Mouse (Mus musculus): ENCODE data around the gene Ptar1. TPM values are rescaled to one million over a fixed set of nuclear protein-coding genes. Genes with fewer than 3 reads are reported as not detected.

Gene Ptar1
- polyA plus RNA-seq, 1 experiment from 2014 or later: 2.8 TPM

- WGBS: under 1% methylated on average over 14 of the region's 14 CpGs
- peak overlapping the region; percentile 80 for H3K9ac ChIP-seq (ENCODE audit: low read depth, low read length)
- TF ChIP-seq CTCF (IDR thresholded peaks at IDR 0.05; ENCODE audit: low read depth): no peak
- H3K4me2 ChIP-seq (replicated peaks; ENCODE audit: low read depth): peak overlapping the region; percentile 88
- 0 out of 2 replicates have a peak, but pooled peaks cover 4% of the 10 kb centered on the region for H3K4me1 ChIP-seq (replicated peaks; ENCODE audit: control insufficient read depth, insufficient read depth, low read length)
- peak overlapping the region; percentile 76 for H3K27ac ChIP-seq (ENCODE audit: low read depth, low read length)
- H3K4me3 ChIP-seq (ENCODE audit: low read depth, low read length): peak overlapping the region; percentile 79
- no peaks in the 10 kb centered on the region for H3K36me3 ChIP-seq (ENCODE audit: control insufficient read depth, insufficient read depth)
- no peak; the same call in 1 of the 2 replicates for ATAC-seq
- H3K27me3 ChIP-seq (replicated peaks; ENCODE audit: control insufficient read depth, insufficient read depth, low read length): no peaks in the 10 kb centered on the region
- H3K9me3 ChIP-seq (ENCODE audit: control insufficient read depth): no peaks in the 10 kb centered on the region
These were observed 300 bp upstream of the Ptar1 start for GRCm38 (mm10) chr19:23686962-23687295.

GRCm38 (mm10) chr19:23688421-23688946 is 1.3 kb downstream of the Ptar1 start:
- Histone ChIP-seq H3K36me3 (ENCODE audit: control insufficient read depth, insufficient read depth) (no peaks in the 10 kb centered on the region), H3K9me3 (ENCODE audit: control insufficient read depth) (no peaks in the 10 kb centered on the region), H3K4me1 (replicated peaks; ENCODE audit: control insufficient read depth, insufficient read depth, low read length) (0 out of 2 replicates have a peak, but pooled peaks cover 4% of the 10 kb centered on the region), H3K27ac (ENCODE audit: low read depth, low read length) (no peak overlapping the region), H3K9ac (ENCODE audit: low read depth, low read length) (no peak overlapping the region), H3K27me3 (replicated peaks; ENCODE audit: control insufficient read depth, insufficient read depth, low read length) (no peaks in the 10 kb centered on the region), H3K4me2 (replicated peaks; ENCODE audit: low read depth) (peak overlapping the region; percentile 88), H3K4me3 (ENCODE audit: low read depth, low read length) (peak overlapping the region; percentile 79)
- TF ChIP-seq CTCF (IDR thresholded peaks at IDR 0.05; ENCODE audit: low read depth): no peak
- ATAC-seq: no peak
- 39% methylated on average over 4 of the region's 4 CpGs for WGBS

- Histone ChIP-seq H3K9me3 (ENCODE audit: control insufficient read depth) (no peaks in the 10 kb centered on the region), H3K36me3 (ENCODE audit: control insufficient read depth, insufficient read depth) (peaks cover 27% of the 10 kb centered on the region), H3K27me3 (replicated peaks; ENCODE audit: control insufficient read depth, insufficient read depth, low read length) (no peaks in the 10 kb centered on the region), H3K27ac (ENCODE audit: low read depth, low read length) (no peak overlapping the region), H3K4me1 (replicated peaks; ENCODE audit: control insufficient read depth, insufficient read depth, low read length) (no peaks in the 10 kb centered on the region), H3K4me3 (ENCODE audit: low read depth, low read length) (no peak overlapping the region), H3K4me2 (replicated peaks; ENCODE audit: low read depth) (no peak overlapping the region), H3K9ac (ENCODE audit: low read depth, low read length) (no peak overlapping the region)
- 86% methylated on average over 4 of the region's 4 CpGs for WGBS
- no peak for TF ChIP-seq CTCF (IDR thresholded peaks at IDR 0.05; ENCODE audit: low read depth)
- no peak for ATAC-seq
These were observed 7.1 kb downstream of the Ptar1 start for GRCm38 (mm10) chr19:23694344-23694743.

- no peaks in the 10 kb centered on the region for H3K4me1 ChIP-seq (replicated peaks; ENCODE audit: control insufficient read depth, insufficient read depth, low read length)
- no peak overlapping the region for H3K4me2 ChIP-seq (replicated peaks; ENCODE audit: low read depth)
- no peak overlapping the region for H3K9ac ChIP-seq (ENCODE audit: low read depth, low read length)
- WGBS: 75% methylated on average over 8 of the region's 8 CpGs
- no peak for ATAC-seq
- H3K36me3 ChIP-seq (ENCODE audit: control insufficient read depth, insufficient read depth): peaks cover 27% of the 10 kb centered on the region
- no peaks in the 10 kb centered on the region for H3K9me3 ChIP-seq (ENCODE audit: control insufficient read depth)
- H3K4me3 ChIP-seq (ENCODE audit: low read depth, low read length): no peak overlapping the region
- no peak for TF ChIP-seq CTCF (IDR thresholded peaks at IDR 0.05; ENCODE audit: low read depth)
- no peak overlapping the region for H3K27ac ChIP-seq (ENCODE audit: low read depth, low read length)
- no peaks in the 10 kb centered on the region for H3K27me3 ChIP-seq (replicated peaks; ENCODE audit: control insufficient read depth, insufficient read depth, low read length)
These were observed 10.6 kb downstream of the Ptar1 start for GRCm38 (mm10) chr19:23697861-23698260.

GRCm38 (mm10) chr19:23698366-23698765 is 11.1 kb downstream of the Ptar1 start:
- no peaks in the 10 kb centered on the region for H3K4me1 ChIP-seq (replicated peaks; ENCODE audit: control insufficient read depth, insufficient read depth, low read length)
- WGBS: 67% methylated on average over 7 of the region's 7 CpGs
- H3K4me3 ChIP-seq (ENCODE audit: low read depth, low read length): no peak overlapping the region
- H3K36me3 ChIP-seq (ENCODE audit: control insufficient read depth, insufficient read depth): peaks cover 27% of the 10 kb centered on the region
- no peak overlapping the region for H3K27ac ChIP-seq (ENCODE audit: low read depth, low read length)
- no peak overlapping the region for H3K4me2 ChIP-seq (replicated peaks; ENCODE audit: low read depth)
- no peak overlapping the region for H3K9ac ChIP-seq (ENCODE audit: low read depth, low read length)
- H3K9me3 ChIP-seq (ENCODE audit: control insufficient read depth): no peaks in the 10 kb centered on the region
- no peak for TF ChIP-seq CTCF (IDR thresholded peaks at IDR 0.05; ENCODE audit: low read depth)
- no peak for ATAC-seq
- H3K27me3 ChIP-seq (replicated peaks; ENCODE audit: control insufficient read depth, insufficient read depth, low read length): no peaks in the 10 kb centered on the region

GRCm38 (mm10) chr19:23699131-23699530 is 11.9 kb downstream of the Ptar1 start:
- Histone ChIP-seq H3K27me3 (replicated peaks; ENCODE audit: control insufficient read depth, insufficient read depth, low read length) (no peaks in the 10 kb centered on the region), H3K4me3 (ENCODE audit: low read depth, low read length) (no peak overlapping the region), H3K36me3 (ENCODE audit: control insufficient read depth, insufficient read depth) (peaks cover 27% of the 10 kb centered on the region), H3K27ac (ENCODE audit: low read depth, low read length) (no peak overlapping the region), H3K9me3 (ENCODE audit: control insufficient read depth) (no peaks in the 10 kb centered on the region), H3K4me1 (replicated peaks; ENCODE audit: control insufficient read depth, insufficient read depth, low read length) (no peaks in the 10 kb centered on the region), H3K4me2 (replicated peaks; ENCODE audit: low read depth) (no peak overlapping the region), H3K9ac (ENCODE audit: low read depth, low read length) (no peak overlapping the region)
- ATAC-seq: no peak
- no peak for TF ChIP-seq CTCF (IDR thresholded peaks at IDR 0.05; ENCODE audit: low read depth)
- WGBS: 89% methylated on average over 4 of the region's 4 CpGs

GRCm38 (mm10) chr19:23702896-23703295 is 15.7 kb downstream of the Ptar1 start:
- H3K4me2 ChIP-seq (replicated peaks; ENCODE audit: low read depth): no peak overlapping the region
- no peak overlapping the region for H3K9ac ChIP-seq (ENCODE audit: low read depth, low read length)
- H3K4me1 ChIP-seq (replicated peaks; ENCODE audit: control insufficient read depth, insufficient read depth, low read length): no peaks in the 10 kb centered on the region
- no peak for TF ChIP-seq CTCF (IDR thresholded peaks at IDR 0.05; ENCODE audit: low read depth)
- ATAC-seq: no peak
- H3K9me3 ChIP-seq (ENCODE audit: control insufficient read depth): no peaks in the 10 kb centered on the region
- H3K36me3 ChIP-seq (ENCODE audit: control insufficient read depth, insufficient read depth): peaks cover 10% of the 10 kb centered on the region
- no peak overlapping the region for H3K4me3 ChIP-seq (ENCODE audit: low read depth, low read length)
- WGBS: 93% methylated on average over 10 of the region's 10 CpGs
- H3K27me3 ChIP-seq (replicated peaks; ENCODE audit: control insufficient read depth, insufficient read depth, low read length): no peaks in the 10 kb centered on the region
- no peak overlapping the region for H3K27ac ChIP-seq (ENCODE audit: low read depth, low read length)

Data from intestine, postnatal 0 days (tissue).